Mouse (Mus musculus) central nervous system, embryonic 14 days (tissue): ENCODE data around the gene Gm16427. TPM values are rescaled to one million over a fixed set of nuclear protein-coding genes. Genes with fewer than 3 reads are reported as not detected.

Source experiments
- polyA plus RNA-seq: library from polyadenylated mRNA; depleted of rRNA; stranded (reverse); fragments of >200 nt; gene quantifications from 2 replicates; pipeline ENCODE4 v1.2.3, GENCODE M21; 2012; rRNA removed

Gm16427 gene
- polyA plus RNA-seq, result not detected in 2 replicates

DNA sequence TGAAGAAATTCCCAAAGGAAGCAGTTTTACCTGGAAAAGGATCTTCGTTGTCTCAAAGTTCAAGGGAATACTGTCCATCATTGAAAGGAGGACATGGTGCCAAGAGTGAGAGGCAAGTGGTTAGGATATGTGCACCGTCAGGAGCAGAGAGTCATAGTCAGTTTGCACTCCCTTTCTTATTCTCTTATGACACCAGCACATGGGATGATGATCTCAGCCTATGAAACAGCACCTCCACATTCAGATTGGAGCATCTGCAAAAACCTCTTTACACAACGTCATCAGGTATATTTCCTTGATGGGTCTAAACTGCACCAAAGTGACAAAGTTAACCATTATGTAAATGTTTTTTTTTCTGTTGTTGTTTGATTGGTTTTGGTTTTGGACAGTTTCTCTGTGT is at the start of gene Gm16427:
Gene Gm16427 (minus strand): TSS at position 101 of the 400 bp plus-strand sequence.

Other genes starting within 250 kb of the Gm16427 start
- not detected in 2 replicates for gene C87414, start 131.4 kb upstream of the Gm16427 start, polyA plus RNA-seq